Mouse (Mus musculus): ENCODE measurements around the gene Naa40. TPM values are rescaled to one million over a fixed set of nuclear protein-coding genes. Genes with fewer than 3 reads are reported as not detected.
A peak's percentile ranks its signal among the peaks of the same experiment; 100 is the strongest.

Naa40 gene
- polyA plus RNA-seq, 1 experiment = 44.8 TPM

- DNase-seq = peak; percentile 43 to 67
- WGBS = under 1% methylated on average over 30 of the region's 30 CpGs
- Histone ChIP-seq H3K4me1 (ENCODE audit: control insufficient read depth, insufficient read depth, low read length) (peaks cover 29% of the 10 kb centered on the region), H3K4me3 (replicated peaks; ENCODE audit: insufficient read depth, low read depth, low read length) (peak overlapping the region; percentile 41), H3K27me3 (ENCODE audit: control insufficient read depth, insufficient read depth, low read length) (no peaks in the 10 kb centered on the region), H3K27ac (ENCODE audit: insufficient read depth, low read length) (no peak overlapping the region)
- TF ChIP-seq POLR2A (IDR thresholded peaks at IDR 0.05; ENCODE audit: borderline replicate concordance, insufficient read depth, low read length) (no peak), CTCF (IDR thresholded peaks at IDR 0.05; ENCODE audit: borderline replicate concordance, insufficient read depth, low read depth, low read length) (peak; percentile 47; the same call in 1 of the 2 replicates)
Observed at GRCm38 (mm10) chr19:7268722-7269090, 27.7 kb upstream of the Naa40 start.

- H3K4me3 ChIP-seq (replicated peaks; ENCODE audit: insufficient read depth, low read depth, low read length) = peak overlapping the region; percentile 41
- H3K27ac ChIP-seq (ENCODE audit: insufficient read depth, low read length) = no peak overlapping the region
- H3K4me1 ChIP-seq (ENCODE audit: control insufficient read depth, insufficient read depth, low read length) = peaks cover 29% of the 10 kb centered on the region
- no peaks in the 10 kb centered on the region for H3K27me3 ChIP-seq (ENCODE audit: control insufficient read depth, insufficient read depth, low read length)
- WGBS = 1% methylated on average over 91 of the region's 97 CpGs
- TF ChIP-seq POLR2A (IDR thresholded peaks at IDR 0.05; ENCODE audit: borderline replicate concordance, insufficient read depth, low read length) = no peak
- TF ChIP-seq CTCF (IDR thresholded peaks at IDR 0.05; ENCODE audit: borderline replicate concordance, insufficient read depth, low read depth, low read length) = no peak
- DNase-seq = peak; percentile 38 to 46
Observed at GRCm38 (mm10) chr19:7267781-7268721, 27.1 kb upstream of the Naa40 start.

- H3K4me1 ChIP-seq (ENCODE audit: control insufficient read depth, insufficient read depth, low read length) = peaks cover 29% of the 10 kb centered on the region
- TF ChIP-seq POLR2A (IDR thresholded peaks at IDR 0.05; ENCODE audit: borderline replicate concordance, insufficient read depth, low read length) = no peak
- no peak for TF ChIP-seq CTCF (IDR thresholded peaks at IDR 0.05; ENCODE audit: borderline replicate concordance, insufficient read depth, low read depth, low read length)
- H3K27ac ChIP-seq (ENCODE audit: insufficient read depth, low read length) = no peak within 1 kb of the TSS
- H3K27me3 ChIP-seq (ENCODE audit: control insufficient read depth, insufficient read depth, low read length) = no peaks in the 10 kb centered on the region
- WGBS = 22% methylated on average over 28 of the region's 28 CpGs
- peak within 1 kb of the TSS; percentile 41 for H3K4me3 ChIP-seq (replicated peaks; ENCODE audit: insufficient read depth, low read depth, low read length)
- DNase-seq = peak; percentile 32 to 41
Observed at GRCm38 (mm10) chr19:7267091-7267741, 26.2 kb upstream of the Naa40 start, which contains the start of gene Rcor2. TSS of gene Rcor2 (plus strand) at chr19:7267325.

- peak in 1 of 2 experiments; percentile 34 for DNase-seq
- WGBS = 65% methylated on average over 4 of the region's 4 CpGs
- no peak for TF ChIP-seq CTCF (IDR thresholded peaks at IDR 0.05; ENCODE audit: borderline replicate concordance, insufficient read depth, low read depth, low read length)
- no peak for TF ChIP-seq POLR2A (IDR thresholded peaks at IDR 0.05; ENCODE audit: borderline replicate concordance, insufficient read depth, low read length)
- peaks cover 26% of the 10 kb centered on the region for H3K4me1 ChIP-seq (ENCODE audit: control insufficient read depth, insufficient read depth, low read length)
- no peak overlapping the region for H3K27ac ChIP-seq (ENCODE audit: insufficient read depth, low read length)
- no peak overlapping the region for H3K4me3 ChIP-seq (replicated peaks; ENCODE audit: insufficient read depth, low read depth, low read length)
- no peaks in the 10 kb centered on the region for H3K27me3 ChIP-seq (ENCODE audit: control insufficient read depth, insufficient read depth, low read length)
Observed at GRCm38 (mm10) chr19:7266421-7266831, 25.4 kb upstream of the Naa40 start.

- 22% methylated on average over 14 of the region's 14 CpGs for WGBS
- Histone ChIP-seq H3K4me3 (replicated peaks; ENCODE audit: insufficient read depth, low read depth, low read length) (no peak overlapping the region), H3K27me3 (ENCODE audit: control insufficient read depth, insufficient read depth, low read length) (no peaks in the 10 kb centered on the region), H3K4me1 (ENCODE audit: control insufficient read depth, insufficient read depth, low read length) (peaks cover 25% of the 10 kb centered on the region), H3K27ac (ENCODE audit: insufficient read depth, low read length) (no peak overlapping the region)
- TF ChIP-seq CTCF (IDR thresholded peaks at IDR 0.05; ENCODE audit: borderline replicate concordance, insufficient read depth, low read depth, low read length) (no peak), POLR2A (IDR thresholded peaks at IDR 0.05; ENCODE audit: borderline replicate concordance, insufficient read depth, low read length) (no peak)
- DNase-seq = peak; percentile 41 to 49
Observed at GRCm38 (mm10) chr19:7265478-7266191, 24.7 kb upstream of the Naa40 start.

GRCm38 (mm10) chr19:7264766-7265331 lies 23.9 kb upstream of the Naa40 start:
- DNase-seq = peak; percentile 40 to 47
- peaks cover 20% of the 10 kb centered on the region for H3K4me1 ChIP-seq (ENCODE audit: control insufficient read depth, insufficient read depth, low read length)

More at GRCm38 (mm10) chr19:7264766-7265331, 23.9 kb upstream of the Naa40 start:
- H3K4me3 ChIP-seq (replicated peaks; ENCODE audit: insufficient read depth, low read depth, low read length) = no peak overlapping the region
- TF ChIP-seq CTCF (IDR thresholded peaks at IDR 0.05; ENCODE audit: borderline replicate concordance, insufficient read depth, low read depth, low read length) (no peak), POLR2A (IDR thresholded peaks at IDR 0.05; ENCODE audit: borderline replicate concordance, insufficient read depth, low read length) (no peak)
- H3K27me3 ChIP-seq (ENCODE audit: control insufficient read depth, insufficient read depth, low read length) = no peaks in the 10 kb centered on the region
- H3K27ac ChIP-seq (ENCODE audit: insufficient read depth, low read length) = no peak overlapping the region
- 24% methylated on average over 6 of the region's 6 CpGs for WGBS
